Mouse (Mus musculus): ENCODE data around the gene Cmpk2. TPM values are rescaled to one million over a fixed set of nuclear protein-coding genes. Genes with fewer than 3 reads are reported as not detected.

Cmpk2 gene
- total and polyA plus RNA-seq, 2 experiments from 2014 or later = 5.5 to 13.6 TPM

DNA sequence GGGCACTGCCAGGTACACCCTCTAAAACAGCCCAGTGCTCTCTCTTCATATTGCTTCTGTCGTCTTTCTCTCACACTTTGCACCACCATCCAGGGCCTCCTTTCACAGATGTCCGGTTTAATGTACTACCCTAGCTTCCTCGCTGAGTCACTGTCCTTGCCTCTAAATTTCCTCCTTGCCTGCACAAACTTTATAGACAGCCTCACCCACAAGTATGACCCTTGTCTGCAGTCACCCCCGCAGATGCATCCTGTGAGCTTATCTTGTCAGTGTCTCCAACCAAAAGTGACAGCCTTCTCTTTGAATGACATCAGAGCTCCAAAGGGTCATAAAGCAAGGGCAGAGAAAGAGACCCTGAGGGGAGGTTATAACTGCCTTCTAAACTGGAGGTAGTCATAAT, 16.1 kb upstream of the Cmpk2 start:
- DNase-seq (ENCODE audit: low spot score) = no peak
- H3K36me3 ChIP-seq (replicated peaks; ENCODE audit: control insufficient read depth, insufficient read depth, low read length) = no peaks in the 10 kb centered on the region
- H3K9ac ChIP-seq (replicated peaks; ENCODE audit: low read depth, low read length) = no peak overlapping the region
- no peak for ATAC-seq (ENCODE audit: insufficient read depth, low read depth)
- H3K27me3 ChIP-seq (ENCODE audit: control insufficient read depth, insufficient read depth, low read length) = no peaks in the 10 kb centered on the region
- H3K9me3 ChIP-seq (replicated peaks; ENCODE audit: control insufficient read depth, low read length) = no peaks in the 10 kb centered on the region
- 31% methylated on average over 4 of the region's 4 CpGs for WGBS
- no peak overlapping the region for H3K4me3 ChIP-seq (ENCODE audit: low read depth, low read length)
- H3K4me1 ChIP-seq (ENCODE audit: control insufficient read depth, insufficient read depth) = peaks cover 16% of the 10 kb centered on the region
- no peak overlapping the region for H3K4me2 ChIP-seq (ENCODE audit: low read depth, low read length)
- TF ChIP-seq CTCF (IDR thresholded peaks at IDR 0.05; ENCODE audit: low read depth) (no peak), EP300 (IDR thresholded peaks at IDR 0.05; ENCODE audit: low read depth) (no peak)
- H3K27ac ChIP-seq (ENCODE audit: low read depth) = no peak overlapping the region

DNA sequence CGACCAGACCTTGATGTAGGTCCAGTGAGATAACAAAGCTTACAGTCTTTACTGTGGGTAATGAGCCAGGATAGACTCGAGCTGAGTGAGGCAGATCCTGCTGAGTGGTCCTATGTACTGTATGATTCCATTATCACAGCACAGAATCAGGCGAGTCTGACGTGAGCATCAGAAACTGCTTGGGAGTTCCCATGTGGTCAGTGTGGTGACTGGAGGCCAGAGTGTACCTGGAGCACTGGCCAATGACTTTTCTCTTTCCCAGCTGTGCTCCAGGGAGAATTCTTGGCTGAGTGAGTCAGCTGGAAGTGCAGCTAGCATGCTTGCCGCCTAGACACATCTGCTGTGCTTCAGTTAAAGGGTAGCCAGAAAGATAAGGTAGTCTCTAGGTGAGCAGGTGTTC, 14.3 kb upstream of the Cmpk2 start:
- DNase-seq (ENCODE audit: low spot score) (no peak), ATAC-seq (ENCODE audit: insufficient read depth, low read depth) (0 out of 2 replicates have a peak, but pooled peaks have one; percentile 25)
- TF ChIP-seq EP300 (IDR thresholded peaks at IDR 0.05; ENCODE audit: low read depth) = no peak
- no peak for TF ChIP-seq CTCF (IDR thresholded peaks at IDR 0.05; ENCODE audit: low read depth)
- H3K27me3 ChIP-seq (ENCODE audit: control insufficient read depth, insufficient read depth, low read length) = no peaks in the 10 kb centered on the region
- H3K9ac ChIP-seq (replicated peaks; ENCODE audit: low read depth, low read length) = no peak overlapping the region
- H3K4me1 ChIP-seq (ENCODE audit: control insufficient read depth, insufficient read depth) = peaks cover 16% of the 10 kb centered on the region
- H3K4me3 ChIP-seq (ENCODE audit: low read depth, low read length) = no peak overlapping the region; the same call in 1 of the 2 replicates
- H3K27ac ChIP-seq (ENCODE audit: low read depth) = no peak overlapping the region
- no peaks in the 10 kb centered on the region for H3K36me3 ChIP-seq (replicated peaks; ENCODE audit: control insufficient read depth, insufficient read depth, low read length)
- H3K4me2 ChIP-seq (ENCODE audit: low read depth, low read length) = peak overlapping the region; percentile 59
- H3K9me3 ChIP-seq (replicated peaks; ENCODE audit: control insufficient read depth, low read length) = no peaks in the 10 kb centered on the region
- WGBS = 35% methylated on average over 5 of the region's 5 CpGs

DNA sequence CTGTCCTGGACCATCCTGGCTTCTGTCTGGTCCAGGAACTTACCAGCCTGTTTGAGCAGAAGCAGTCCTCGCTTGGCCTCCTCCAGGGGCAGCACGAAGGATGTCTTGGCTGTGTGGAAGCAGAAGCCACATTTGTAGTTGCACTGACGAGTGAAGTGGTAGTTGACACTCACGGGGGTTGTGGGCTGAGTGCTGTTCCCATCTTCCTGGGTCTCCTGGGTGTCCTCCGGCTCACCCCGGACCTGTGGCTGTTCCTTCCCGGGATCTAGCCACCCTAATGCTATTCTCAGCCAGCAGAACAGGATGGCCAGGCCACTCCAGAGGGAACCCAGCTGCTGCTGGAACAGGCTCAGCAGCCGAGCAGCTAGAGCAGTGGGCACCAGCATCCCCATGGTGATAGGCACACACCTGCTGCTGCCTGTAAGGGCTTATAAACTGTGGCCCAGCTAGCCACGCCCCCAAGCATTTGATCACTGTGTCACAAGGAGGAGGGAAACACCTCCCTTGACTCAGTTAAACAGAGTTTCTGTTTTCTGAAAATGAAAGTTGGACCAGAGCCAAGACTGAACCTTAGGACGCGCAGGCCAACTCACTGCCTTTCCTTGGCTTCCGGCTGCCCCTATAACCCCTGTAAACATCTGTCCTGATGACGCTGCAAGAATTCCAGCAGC, 12.8 kb upstream of the Cmpk2 start, which contains the start of gene Rsad2:
Rsad2 (minus strand) TSS at position 425 of the 671 bp plus-strand sequence.
- H3K4me2 ChIP-seq (ENCODE audit: low read depth, low read length) = peak within 1 kb of the TSS; percentile 59
- H3K27me3 ChIP-seq (ENCODE audit: control insufficient read depth, insufficient read depth, low read length) = no peaks in the 10 kb centered on the region
- WGBS = 35% methylated on average over 13 of the region's 13 CpGs
- ATAC-seq (ENCODE audit: insufficient read depth, low read depth) (peak; percentile 42; the same call in 1 of the 2 replicates), DNase-seq (ENCODE audit: low spot score) (peak; percentile 35)
- peaks cover 20% of the 10 kb centered on the region for H3K4me1 ChIP-seq (ENCODE audit: control insufficient read depth, insufficient read depth)
- no peak within 1 kb of the TSS; the same call in 1 of the 2 replicates for H3K9ac ChIP-seq (replicated peaks; ENCODE audit: low read depth, low read length)
- H3K36me3 ChIP-seq (replicated peaks; ENCODE audit: control insufficient read depth, insufficient read depth, low read length) = no peaks in the 10 kb centered on the region
- H3K4me3 ChIP-seq (ENCODE audit: low read depth, low read length) = peak within 1 kb of the TSS; percentile 35
- H3K27ac ChIP-seq (ENCODE audit: low read depth) = peak within 1 kb of the TSS; percentile 64
- H3K9me3 ChIP-seq (replicated peaks; ENCODE audit: control insufficient read depth, low read length) = no peaks in the 10 kb centered on the region
- TF ChIP-seq CTCF (IDR thresholded peaks at IDR 0.05; ENCODE audit: low read depth) (no peak), EP300 (IDR thresholded peaks at IDR 0.05; ENCODE audit: low read depth) (no peak)

DNA sequence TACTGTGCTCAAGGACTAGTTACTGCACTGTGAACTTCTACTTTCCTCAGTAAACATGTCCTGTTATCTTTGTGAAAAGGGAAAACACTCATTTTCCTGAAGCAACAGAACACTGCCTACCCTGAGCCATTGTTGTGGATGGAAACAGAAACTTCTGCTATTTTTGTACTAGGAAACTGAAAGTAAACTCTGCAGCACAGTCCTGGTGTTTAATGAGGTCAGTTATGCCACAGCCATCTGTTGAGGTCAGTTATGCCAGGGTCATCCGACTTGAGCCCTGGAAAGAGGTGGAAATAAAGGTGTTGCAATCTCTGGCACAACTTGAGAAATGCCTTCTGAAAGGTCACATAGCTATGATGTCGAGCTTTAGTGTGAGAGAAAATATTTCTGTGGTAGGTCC, 8.9 kb upstream of the Cmpk2 start:
- Histone ChIP-seq H3K4me2 (ENCODE audit: low read depth, low read length) (peak overlapping the region; percentile 33; the same call in 1 of the 2 replicates), H3K27me3 (ENCODE audit: control insufficient read depth, insufficient read depth, low read length) (no peaks in the 10 kb centered on the region), H3K9ac (replicated peaks; ENCODE audit: low read depth, low read length) (no peak overlapping the region), H3K4me3 (ENCODE audit: low read depth, low read length) (no peak overlapping the region), H3K9me3 (replicated peaks; ENCODE audit: control insufficient read depth, low read length) (no peaks in the 10 kb centered on the region), H3K27ac (ENCODE audit: low read depth) (peak overlapping the region; percentile 56), H3K4me1 (ENCODE audit: control insufficient read depth, insufficient read depth) (peaks cover 17% of the 10 kb centered on the region), H3K36me3 (replicated peaks; ENCODE audit: control insufficient read depth, insufficient read depth, low read length) (no peaks in the 10 kb centered on the region)
- DNase-seq (ENCODE audit: low spot score) = peak; percentile 51
- peak; percentile 72; the same call in 1 of the 2 replicates for ATAC-seq (ENCODE audit: insufficient read depth, low read depth)
- TF ChIP-seq CTCF (IDR thresholded peaks at IDR 0.05; ENCODE audit: low read depth) = no peak
- no peak for TF ChIP-seq EP300 (IDR thresholded peaks at IDR 0.05; ENCODE audit: low read depth)
- WGBS = 17% methylated on average over 2 of the region's 2 CpGs

DNA sequence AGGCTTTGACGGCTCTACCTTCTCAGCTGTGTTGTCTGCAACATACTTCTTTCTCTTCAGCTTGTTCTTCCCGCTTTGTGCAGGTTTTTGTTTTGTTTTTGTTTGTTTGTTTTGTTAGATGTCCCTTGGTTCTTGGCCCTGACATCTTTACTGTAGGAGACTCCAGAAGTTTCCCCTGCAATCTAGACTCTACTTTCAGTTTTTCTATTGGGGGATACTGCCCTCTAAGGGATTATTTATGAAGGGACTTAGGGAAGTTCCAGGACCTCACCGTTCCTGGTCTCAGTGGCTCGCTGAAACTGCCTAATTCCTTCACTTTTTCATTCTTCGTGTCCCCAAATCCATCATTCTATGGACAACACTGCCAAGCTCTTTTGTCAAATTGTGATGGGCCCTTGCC, 3.4 kb upstream of the Cmpk2 start:
- 68% methylated on average over 5 of the region's 5 CpGs for WGBS
- Histone ChIP-seq H3K9me3 (replicated peaks; ENCODE audit: control insufficient read depth, low read length) (no peaks in the 10 kb centered on the region), H3K27ac (ENCODE audit: low read depth) (no peak overlapping the region), H3K4me3 (ENCODE audit: low read depth, low read length) (no peak overlapping the region), H3K4me2 (ENCODE audit: low read depth, low read length) (no peak overlapping the region), H3K36me3 (replicated peaks; ENCODE audit: control insufficient read depth, insufficient read depth, low read length) (no peaks in the 10 kb centered on the region), H3K9ac (replicated peaks; ENCODE audit: low read depth, low read length) (no peak overlapping the region), H3K4me1 (ENCODE audit: control insufficient read depth, insufficient read depth) (no peaks in the 10 kb centered on the region), H3K27me3 (ENCODE audit: control insufficient read depth, insufficient read depth, low read length) (no peaks in the 10 kb centered on the region)
- no peak for TF ChIP-seq EP300 (IDR thresholded peaks at IDR 0.05; ENCODE audit: low read depth)
- TF ChIP-seq CTCF (IDR thresholded peaks at IDR 0.05; ENCODE audit: low read depth) = peak; percentile 13; the same call in 1 of the 2 replicates
- DNase-seq (ENCODE audit: low spot score) = no peak
- ATAC-seq (ENCODE audit: insufficient read depth, low read depth) = no peak
